Mouse (Mus musculus) hindlimb bud, embryonic 11.5 days (tissue): ENCODE data around the gene Sfi1.
A peak's percentile ranks its signal among the peaks of the same experiment; 100 is the strongest.
"Not testable (repeated sequence)": the region's sequence is repeated elsewhere in the genome, so short reads cannot be mapped to it uniquely, and the experiment has no call there.

Experiments
- DNase-seq: peaks from one replicate; pipeline ENCODE4 v3.0.0-alpha.2; 2012; ENCODE audit warnings: low read depth, low spot score; ENCODE audit errors: extremely low spot score

Gene Sfi1

GRCm38 (mm10) chr11:3105261-3105731 lies 88.0 kb downstream of the Sfi1 start:
- no peak for DNase-seq

DNA sequence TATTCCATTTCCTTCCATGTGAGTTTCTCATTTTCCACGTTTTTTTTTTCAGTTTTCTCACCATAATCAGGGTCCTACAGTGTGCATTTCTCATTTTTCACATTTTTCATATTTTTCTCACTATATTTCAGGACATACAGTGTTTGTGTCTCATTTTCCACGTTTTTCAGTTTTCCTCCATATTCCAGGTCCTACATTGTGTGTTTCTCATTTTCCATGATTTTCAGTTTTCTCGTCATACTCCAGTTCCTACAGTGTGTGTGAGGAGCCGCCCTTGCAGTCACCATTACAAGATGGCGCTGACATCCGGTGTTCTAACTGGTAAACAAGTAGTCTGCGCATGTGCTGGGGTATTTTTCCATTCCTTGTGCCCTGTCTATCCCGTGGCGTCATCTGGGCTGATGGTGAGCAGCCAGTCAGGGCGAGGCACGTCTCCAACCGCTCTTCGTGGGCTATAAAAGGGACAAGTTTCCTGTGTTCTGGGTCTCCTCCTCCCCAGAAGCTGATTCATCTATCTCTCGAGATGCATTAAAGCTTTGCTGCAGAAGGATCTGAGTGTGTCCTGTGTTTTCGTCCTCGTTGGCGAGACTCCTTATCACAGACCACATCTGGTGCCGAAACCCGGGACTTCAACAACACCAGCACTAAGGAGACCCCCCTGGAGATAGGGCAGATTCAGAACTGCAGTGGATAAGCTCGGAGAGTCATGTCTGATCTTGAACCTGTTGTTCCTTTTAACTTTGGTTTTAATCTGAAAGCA lies 88.6 kb downstream of the Sfi1 start:
- DNase-seq = not testable (repeated sequence)

DNA sequence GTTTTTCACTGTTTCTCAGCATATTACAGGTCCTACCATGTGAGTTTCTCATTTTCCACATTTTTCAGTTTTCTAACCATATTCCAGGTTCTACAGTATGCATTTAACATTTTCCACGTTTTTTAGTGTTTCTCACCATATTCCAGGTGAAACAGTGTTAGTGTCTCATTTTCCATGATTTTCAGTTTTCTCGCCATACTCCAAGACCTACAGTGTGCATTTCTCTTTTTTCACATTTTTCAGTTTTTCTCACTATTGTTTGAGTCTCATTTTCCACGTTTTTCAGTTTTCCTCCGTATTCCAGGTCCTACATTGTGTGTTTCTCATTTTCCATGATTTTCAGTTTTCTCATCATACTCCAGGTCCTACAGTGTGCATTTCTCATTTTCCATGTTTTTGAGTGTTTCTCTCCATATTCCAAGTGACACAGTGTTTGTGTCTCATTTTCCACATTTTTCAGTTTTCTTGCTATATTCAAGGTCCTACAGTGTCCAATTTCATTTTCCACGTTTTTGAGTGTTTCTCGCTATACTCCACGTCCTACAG lies 89.6 kb downstream of the Sfi1 start:
- DNase-seq = no peak

DNA sequence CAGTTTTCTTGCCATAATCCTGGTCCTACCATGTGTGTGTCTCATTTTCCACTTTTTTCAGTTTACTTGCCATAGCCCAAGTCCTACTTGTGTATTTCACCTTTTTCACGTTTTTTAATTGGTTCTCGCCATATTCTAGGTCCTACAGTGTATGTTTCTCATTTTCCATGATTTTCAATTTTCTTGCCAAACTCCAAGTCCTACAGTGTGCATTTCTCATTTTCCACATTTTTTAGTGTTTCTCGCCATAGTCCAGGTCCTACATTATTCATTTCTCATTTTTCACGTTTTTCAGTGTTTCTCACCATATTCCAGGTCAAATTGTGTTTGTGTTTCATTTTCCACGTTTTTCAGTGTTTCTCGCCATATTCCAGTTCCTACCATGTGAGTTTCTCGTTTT lies 90.6 kb downstream of the Sfi1 start:
- DNase-seq = not testable (repeated sequence)

GRCm38 (mm10) chr11:3101875-3102494 lies 91.3 kb downstream of the Sfi1 start:
- no peak for DNase-seq

GRCm38 (mm10) chr11:3101072-3101874 lies 92.0 kb downstream of the Sfi1 start:
- DNase-seq = no peak

DNA sequence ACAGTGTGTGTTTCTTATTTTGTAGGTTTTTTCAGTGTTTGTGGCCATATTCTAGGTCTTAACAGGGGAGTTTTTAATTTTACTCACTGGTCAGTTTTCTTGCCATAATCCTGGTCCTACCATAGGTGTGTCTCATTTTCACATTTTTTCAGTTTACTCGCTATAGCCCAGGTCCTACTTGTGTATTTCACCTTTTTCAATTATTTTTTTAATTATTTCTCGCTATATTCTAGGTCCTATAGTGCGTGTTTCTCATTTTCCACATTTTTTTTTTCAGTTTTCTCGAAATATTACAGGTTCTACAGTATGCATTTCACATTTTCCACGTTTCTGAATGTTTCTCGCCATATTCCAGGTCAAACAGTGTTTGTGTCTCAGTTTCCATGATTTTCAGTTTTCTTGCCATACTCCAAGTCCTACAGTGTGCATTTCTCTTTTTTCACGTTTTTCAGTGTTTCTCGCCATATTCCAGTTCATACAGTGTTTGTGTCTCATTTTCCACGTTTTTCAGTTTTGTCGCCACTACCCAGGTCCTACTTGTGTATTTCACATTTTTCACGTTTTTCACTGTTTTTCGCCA lies 93.1 kb downstream of the Sfi1 start:
- DNase-seq = peak; percentile 100
